Mouse (Mus musculus): ENCODE measurements around the gene Mex3a.

- TF ChIP-seq POLR2A (IDR thresholded peaks at IDR 0.05; ENCODE audit: insufficient read length, low read depth) (peak; percentile 23), TCF3 (IDR thresholded peaks at IDR 0.05; ENCODE audit: insufficient read length, low read depth) (no peak), USF1 (IDR thresholded peaks at IDR 0.05; ENCODE audit: low read depth) (peak; percentile 61), E2F4 (IDR thresholded peaks at IDR 0.05; ENCODE audit: insufficient read depth) (no peak), TCF12 (IDR thresholded peaks at IDR 0.05; ENCODE audit: insufficient read depth, poor library complexity, severe bottlenecking) (no peak), MYOG (IDR thresholded peaks at IDR 0.05; ENCODE audit: control insufficient read depth in 1 of 3, insufficient read depth in 1 of 3, insufficient read length in 2 of 3, low read depth in 2 of 3) (no peak), CEBPB (IDR thresholded peaks at IDR 0.05; ENCODE audit: insufficient read depth, poor library complexity, severe bottlenecking) (no peak), MAX (IDR thresholded peaks at IDR 0.05; ENCODE audit: low read depth) (peak; percentile 24), POLR2AphosphoS2 (IDR thresholded peaks at IDR 0.05; ENCODE audit: insufficient read length, low read depth) (no peak), SRF (IDR thresholded peaks at IDR 0.05; ENCODE audit: control insufficient read depth, insufficient read length, low read depth) (no peak)
Measured at GRCm38 (mm10) chr3:88512896-88513545, 19.2 kb upstream of the Mex3a start.

Measured in myocyte (in vitro differentiated cells).